Mouse (Mus musculus) midbrain, embryonic 14.5 days (tissue): ENCODE data around the gene Srpk3. TPM values are rescaled to one million over a fixed set of nuclear protein-coding genes. Genes with fewer than 3 reads are reported as not detected.

ENCODE experiments used
- ATAC-seq: fragments of 200-750 bp; cut with Nextera tagmentation; 2 replicates; pipeline ENCODE4 v1.8.0; 2017; ENCODE audit warnings: moderate number of reproducible peaks, moderate library complexity; ENCODE audit not compliant: low FRiP score, low TSS enrichment
- DNase-seq: peaks from one replicate; pipeline ENCODE4 v3.0.0-alpha.2; 2015
- H3K27ac ChIP-seq: fragments of 300-500 bp; sonication (generic); replicated peaks from 2 replicates; pipeline ENCODE4 v1.5.1; 2014; ENCODE audit warnings: mild to moderate bottlenecking, low read depth, low read length, moderate library complexity
- H3K27me3 ChIP-seq: fragments of 300-500 bp; sonication (generic); 2 replicates; pipeline ENCODE4 v1.6.1; 2014; ENCODE audit warnings: low read length, control low read depth, mixed read lengths; ENCODE audit not compliant: control insufficient read depth, insufficient read depth
- H3K36me3 ChIP-seq: fragments of 300-500 bp; sonication (generic); 2 replicates; pipeline ENCODE4 v1.6.1; 2014; ENCODE audit warnings: low read length, control low read depth; ENCODE audit not compliant: control insufficient read depth, insufficient read depth
- H3K4me1 ChIP-seq: fragments of 300-500 bp; sonication (generic); 2 replicates; pipeline ENCODE4 v1.6.1; 2014; ENCODE audit warnings: mild to moderate bottlenecking, antibody characterized with exemption, low read length, control low read depth; ENCODE audit not compliant: control insufficient read depth, insufficient read depth
- H3K4me2 ChIP-seq: fragments of 300-500 bp; sonication (generic); 2 replicates; pipeline ENCODE4 v1.6.1; 2014; ENCODE audit warnings: mild to moderate bottlenecking, low read length, moderate library complexity
- H3K4me3 ChIP-seq: fragments of 300-500 bp; sonication (generic); replicated peaks from 2 replicates; pipeline ENCODE4 v1.5.1; 2014; ENCODE audit warnings: low read depth, low read length
- H3K9ac ChIP-seq: fragments of 300-500 bp; sonication (generic); replicated peaks from 2 replicates; pipeline ENCODE4 v1.6.1; 2014; ENCODE audit warnings: mild to moderate bottlenecking, low read length, moderate library complexity
- H3K9me3 ChIP-seq: fragments of 300-500 bp; sonication (generic); 2 replicates; pipeline ENCODE4 v1.6.1; 2016; ENCODE audit warnings: low read length, control low read depth, mixed read lengths; ENCODE audit not compliant: control insufficient read depth
- WGBS: fragments of 180-500 bp; shearing (Covaris S2); extraction: QIAGEN DNeasy Blood & Tissue Kit; methylation state at CpG from one replicate; pipeline ENCODE4 v1.1.7; 2014; 5-methylcytosine and 5-hydroxymethylcytosine counted together
- polyA plus RNA-seq: library from polyadenylated mRNA; unstranded; fragments of >200 nt; fragmentation: Nextera tagmentation; extraction: Ambion mirVana; gene quantifications from 2 replicates; pipeline ENCODE4 v1.2.1, GENCODE M21; 2014

The Srpk3 gene
- polyA plus RNA-seq, 1 experiment from 2014 or later: 1.5 TPM

GRCm38 (mm10) chrX:73758611-73759290, 15.5 kb upstream of the Srpk3 start:
- 84% methylated on average over 13 of the region's 13 CpGs for WGBS
- H3K4me2 ChIP-seq: no peak overlapping the region
- no peak overlapping the region for H3K9ac ChIP-seq
- H3K27me3 ChIP-seq: no peaks in the 10 kb centered on the region
- H3K27ac ChIP-seq: no peak overlapping the region
- DNase-seq (peak; percentile 9), ATAC-seq (no peak)
- H3K4me1 ChIP-seq: no peaks in the 10 kb centered on the region
- no peak overlapping the region for H3K4me3 ChIP-seq
- no peaks in the 10 kb centered on the region for H3K36me3 ChIP-seq
- H3K9me3 ChIP-seq: no peaks in the 10 kb centered on the region

DNA sequence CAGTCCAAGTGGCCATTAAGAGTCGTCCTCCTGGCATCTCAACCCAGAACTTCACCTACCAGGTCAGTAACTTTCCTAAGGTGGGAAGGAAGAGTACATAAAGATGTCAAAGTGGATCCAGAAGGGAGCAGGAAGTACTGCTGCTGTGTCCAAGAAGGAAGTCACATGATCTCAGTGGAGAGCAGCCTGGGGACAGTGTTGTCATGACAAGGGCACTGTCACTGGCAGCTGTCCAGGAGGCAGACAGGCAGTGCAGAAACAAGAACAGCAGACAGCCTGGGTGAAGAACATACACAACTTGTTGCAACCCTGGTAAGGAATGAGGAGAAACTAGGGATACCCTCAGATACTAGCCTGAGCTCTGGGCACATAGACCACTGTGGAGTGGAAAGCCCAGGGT, 8.9 kb upstream of the Srpk3 start:
- Histone ChIP-seq H3K4me3 (no peak overlapping the region), H3K9ac (no peak overlapping the region), H3K4me1 (no peaks in the 10 kb centered on the region), H3K4me2 (no peak overlapping the region), H3K27me3 (no peaks in the 10 kb centered on the region), H3K27ac (no peak overlapping the region), H3K36me3 (no peaks in the 10 kb centered on the region), H3K9me3 (no peaks in the 10 kb centered on the region)
- ATAC-seq (no peak), DNase-seq (no peak)
- WGBS: 67% methylated on average over 1 of the region's 1 CpGs

- ATAC-seq: no peak
- Histone ChIP-seq H3K27ac (no peak overlapping the region), H3K9me3 (no peaks in the 10 kb centered on the region), H3K9ac (no peak overlapping the region), H3K4me3 (no peak overlapping the region), H3K36me3 (no peaks in the 10 kb centered on the region), H3K4me2 (no peak overlapping the region), H3K27me3 (no peaks in the 10 kb centered on the region), H3K4me1 (no peaks in the 10 kb centered on the region)
- 65% methylated on average over 9 of the region's 9 CpGs for WGBS
- DNase-seq: no peak
These were observed 6.9 kb upstream of the Srpk3 start for GRCm38 (mm10) chrX:73767267-73767666.

DNA sequence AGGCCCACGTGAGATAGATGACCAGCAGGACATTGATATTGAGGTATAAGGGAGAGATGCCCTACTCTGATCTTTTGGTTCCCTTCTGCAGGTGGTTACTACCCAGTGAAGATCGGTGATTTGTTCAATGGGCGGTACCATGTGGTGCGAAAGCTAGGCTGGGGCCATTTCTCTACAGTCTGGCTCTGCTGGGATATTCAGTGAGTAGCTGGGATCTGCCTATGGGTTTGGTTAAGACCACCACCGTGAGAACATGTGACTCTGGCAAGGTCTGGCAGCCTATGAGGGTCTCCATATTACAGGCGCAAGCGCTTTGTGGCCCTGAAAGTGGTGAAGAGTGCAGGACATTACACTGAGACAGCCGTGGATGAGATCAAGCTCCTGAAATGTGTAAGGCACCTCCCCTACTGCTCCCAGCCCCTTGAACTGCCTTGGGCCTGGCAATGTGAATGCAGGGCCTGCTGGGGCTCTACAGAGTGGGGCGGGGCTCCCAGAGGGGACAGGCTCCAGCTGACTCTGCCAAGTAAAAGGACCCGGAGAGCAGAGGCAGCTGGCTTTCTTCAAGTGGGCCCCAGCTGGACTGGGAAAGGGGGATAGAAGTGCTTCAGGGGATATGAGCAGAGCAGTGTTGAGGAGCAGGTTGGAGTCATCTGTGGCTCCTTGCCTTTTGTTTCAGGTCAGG, 738 bp downstream of the Srpk3 start:
- Histone ChIP-seq H3K36me3 (peaks cover 21% of the 10 kb centered on the region), H3K4me2 (no peak overlapping the region), H3K4me3 (no peak overlapping the region), H3K27me3 (no peaks in the 10 kb centered on the region), H3K9ac (no peak overlapping the region), H3K9me3 (no peaks in the 10 kb centered on the region), H3K4me1 (no peaks in the 10 kb centered on the region), H3K27ac (no peak overlapping the region)
- DNase-seq: no peak
- 0 out of 2 replicates have a peak, but pooled peaks have one; percentile 34 for ATAC-seq
- WGBS: 73% methylated on average over 10 of the region's 10 CpGs

DNA sequence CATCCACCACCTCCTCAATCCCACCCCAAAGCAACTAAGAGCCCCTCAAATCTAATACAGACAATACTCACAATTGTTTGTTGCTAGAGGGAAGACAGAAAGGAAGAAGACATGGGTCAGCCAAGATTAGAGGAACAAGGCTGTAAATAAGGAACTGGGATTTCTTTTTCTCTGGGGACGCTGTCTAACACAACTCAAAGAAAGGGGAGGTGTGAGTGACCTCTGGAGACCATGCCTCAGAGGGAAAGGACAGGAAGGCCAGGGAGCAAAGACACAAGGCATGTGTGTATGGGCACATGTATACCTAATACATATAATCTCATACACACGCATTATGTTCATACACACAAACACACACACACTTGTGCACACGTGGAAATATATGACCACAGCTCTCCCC, 8.0 kb downstream of the Srpk3 start:
- H3K4me1 ChIP-seq: peaks cover 10% of the 10 kb centered on the region; the same call in 1 of the 2 replicates
- no peak for ATAC-seq
- no peak overlapping the region for H3K4me3 ChIP-seq
- H3K36me3 ChIP-seq: peaks cover 40% of the 10 kb centered on the region
- no peak overlapping the region for H3K9ac ChIP-seq
- no peak overlapping the region for H3K4me2 ChIP-seq
- 82% methylated on average over 3 of the region's 3 CpGs for whole genome bisulfite sequencing
- H3K27ac ChIP-seq: no peak overlapping the region
- no peaks in the 10 kb centered on the region for H3K9me3 ChIP-seq
- H3K27me3 ChIP-seq: no peaks in the 10 kb centered on the region
- DNase-seq: no peak

DNA sequence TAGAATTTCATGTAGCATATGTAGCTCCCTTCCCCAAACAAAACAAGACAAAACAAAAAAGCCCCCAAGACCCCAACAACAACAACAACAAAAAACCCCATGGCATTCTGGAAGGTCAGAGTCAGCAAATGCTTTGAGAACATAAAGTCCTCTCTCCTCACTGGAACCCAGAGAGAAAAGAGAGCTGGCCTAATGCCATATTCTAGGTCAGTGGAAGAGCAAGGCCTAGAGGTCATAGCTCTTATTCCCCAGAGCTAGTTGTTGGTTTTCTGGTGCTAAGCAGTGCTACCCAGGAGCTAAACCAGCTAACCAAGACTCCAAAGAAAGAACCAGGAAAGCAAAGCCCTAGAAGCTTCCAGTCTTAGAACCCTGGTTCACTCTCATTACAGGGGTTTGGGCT, 11.5 kb downstream of the Srpk3 start:
- peaks cover 25% of the 10 kb centered on the region for H3K36me3 ChIP-seq
- ATAC-seq (no peak), DNase-seq (no peak)
- H3K27ac ChIP-seq: peak overlapping the region; percentile 91
- H3K9me3 ChIP-seq: no peaks in the 10 kb centered on the region
- H3K4me1 ChIP-seq: peaks cover 17% of the 10 kb centered on the region; the same call in 1 of the 2 replicates
- peak overlapping the region; percentile 51 for H3K4me3 ChIP-seq
- H3K27me3 ChIP-seq: no peaks in the 10 kb centered on the region
- H3K4me2 ChIP-seq: peak overlapping the region; percentile 58
- H3K9ac ChIP-seq: peak overlapping the region; percentile 53

GRCm38 (mm10) chrX:73786364-73787224, 12.4 kb downstream of the Srpk3 start, which contains the start of the genes Idh3g and Ssr4:
Gene Idh3g (minus strand): TSS chrX:73786897.
Gene Ssr4 (plus strand): TSS chrX:73787028.
- H3K9ac ChIP-seq: peak within 1 kb of the TSS; percentile 72
- no peaks in the 10 kb centered on the region for H3K9me3 ChIP-seq
- ATAC-seq (peak; percentile 96), DNase-seq (peak; percentile 96)
- H3K4me3 ChIP-seq: peak within 1 kb of the TSS; percentile 51
- H3K27me3 ChIP-seq: no peaks in the 10 kb centered on the region
- H3K36me3 ChIP-seq: peaks cover 19% of the 10 kb centered on the region
- peak within 1 kb of the TSS; percentile 91 for H3K27ac ChIP-seq
- peaks cover 17% of the 10 kb centered on the region; the same call in 1 of the 2 replicates for H3K4me1 ChIP-seq
- H3K4me2 ChIP-seq: peak within 1 kb of the TSS; percentile 65
- WGBS: 20% methylated on average over 52 of the region's 52 CpGs

GRCm38 (mm10) chrX:73787225-73787558, 13.0 kb downstream of the Srpk3 start:
- peak overlapping the region; percentile 91 for H3K27ac ChIP-seq
- peaks cover 17% of the 10 kb centered on the region; the same call in 1 of the 2 replicates for H3K4me1 ChIP-seq
- WGBS: 16% methylated on average over 19 of the region's 22 CpGs
- 0 out of 2 replicates have a peak, but pooled peaks have one; percentile 5 for ATAC-seq
- H3K4me2 ChIP-seq: peak overlapping the region; percentile 65
- peaks cover 16% of the 10 kb centered on the region for H3K36me3 ChIP-seq
- peak overlapping the region; percentile 72 for H3K9ac ChIP-seq
- DNase-seq: no peak
- no peaks in the 10 kb centered on the region for H3K27me3 ChIP-seq
- H3K4me3 ChIP-seq: peak overlapping the region; percentile 51
- no peaks in the 10 kb centered on the region for H3K9me3 ChIP-seq
